Mouse (Mus musculus) intestine, embryonic 14.5 days (tissue): ENCODE results near the gene Adgrg2. TPM values are rescaled to one million over a fixed set of nuclear protein-coding genes. Genes with fewer than 3 reads are reported as not detected.

ENCODE experiments used
- ATAC-seq: fragments of 200-750 bp; cut with Nextera tagmentation; replicated peaks from 2 replicates; pipeline ENCODE4 v1.8.0; 2017; ENCODE audit warnings: low read depth, moderate number of reproducible peaks, moderate TSS enrichment, moderate library complexity; ENCODE audit not compliant: low FRiP score, low TSS enrichment
- DNase-seq: peaks from one replicate; pipeline ENCODE4 v3.0.0-alpha.2; 2018; ENCODE audit warnings: low spot score
- H3K27ac ChIP-seq: fragments of 300-500 bp; sonication (generic); 2 replicates; pipeline ENCODE4 v1.5.1; 2014; ENCODE audit warnings: low read depth, mild to moderate bottlenecking, control low read depth
- H3K27me3 ChIP-seq: fragments of 300-500 bp; sonication (generic); replicated peaks from 2 replicates; pipeline ENCODE4 v1.6.1; 2014; ENCODE audit warnings: low read length, control low read depth; ENCODE audit not compliant: control insufficient read depth, insufficient read depth
- H3K36me3 ChIP-seq: fragments of 300-500 bp; sonication (generic); 2 replicates; pipeline ENCODE4 v1.6.1; 2014; ENCODE audit warnings: low read length, control low read depth; ENCODE audit not compliant: control insufficient read depth, insufficient read depth
- H3K4me1 ChIP-seq: fragments of 300-500 bp; sonication (generic); replicated peaks from 2 replicates; pipeline ENCODE4 v1.6.1; 2014; ENCODE audit warnings: low read length, control low read depth, mixed read lengths; ENCODE audit not compliant: control insufficient read depth, insufficient read depth
- H3K4me2 ChIP-seq: fragments of 300-500 bp; sonication (generic); 2 replicates; pipeline ENCODE4 v1.6.1; 2014; ENCODE audit warnings: low read length
- H3K4me3 ChIP-seq: fragments of 300-500 bp; sonication (generic); 2 replicates; pipeline ENCODE4 v1.5.1; 2014; ENCODE audit warnings: low read depth, low read length, control low read depth, mixed read lengths
- H3K9ac ChIP-seq: fragments of 300-500 bp; sonication (generic); 2 replicates; pipeline ENCODE4 v1.6.1; 2014; ENCODE audit warnings: mild to moderate bottlenecking, low read length
- H3K9me3 ChIP-seq: fragments of 300-500 bp; sonication (generic); 2 replicates; pipeline ENCODE4 v1.6.1; 2016; ENCODE audit warnings: low read length, control low read depth; ENCODE audit not compliant: control insufficient read depth
- WGBS: fragments of 180-500 bp; shearing (Covaris S2); extraction: QIAGEN DNeasy Blood & Tissue Kit; methylation state at CpG from one replicate; pipeline ENCODE4 v1.1.7; 2014; 5-methylcytosine and 5-hydroxymethylcytosine counted together
- polyA plus RNA-seq: library from polyadenylated mRNA; unstranded; fragments of >200 nt; fragmentation: Nextera tagmentation; extraction: Ambion mirVana; gene quantifications from 2 replicates; pipeline ENCODE4 v1.2.1, GENCODE M21; 2014

Gene Adgrg2
- polyA plus RNA-seq, 1 experiment from 2014 or later: 1.1 TPM

DNA sequence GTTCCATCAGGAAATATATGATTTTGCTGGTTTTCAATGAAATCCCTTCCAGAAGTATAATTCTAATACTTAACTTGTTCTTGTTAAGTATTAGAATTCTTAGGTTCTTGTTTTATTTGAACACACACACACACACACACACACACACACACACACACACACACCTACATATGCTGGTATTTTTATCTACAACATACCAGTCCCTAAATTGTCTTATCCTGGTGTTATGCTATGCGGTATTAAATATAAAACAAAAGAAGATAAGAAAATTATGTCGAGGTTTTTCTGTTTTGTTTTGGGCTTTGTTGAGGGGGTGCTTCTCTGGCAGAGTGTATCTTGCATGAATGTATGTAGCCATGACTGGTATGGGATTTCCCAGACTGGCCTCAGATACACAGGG is 99.3 kb downstream of the Adgrg2 start:
- no peak overlapping the region for H3K9ac ChIP-seq
- H3K4me1 ChIP-seq: no peaks in the 10 kb centered on the region
- H3K4me3 ChIP-seq: no peak overlapping the region
- no peaks in the 10 kb centered on the region for H3K9me3 ChIP-seq
- no peaks in the 10 kb centered on the region for H3K27me3 ChIP-seq
- H3K27ac ChIP-seq: no peak overlapping the region
- ATAC-seq (no peak), DNase-seq (no peak)
- WGBS: 84% methylated on average over 2 of the region's 2 CpGs
- H3K36me3 ChIP-seq: no peaks in the 10 kb centered on the region
- no peak overlapping the region for H3K4me2 ChIP-seq

DNA sequence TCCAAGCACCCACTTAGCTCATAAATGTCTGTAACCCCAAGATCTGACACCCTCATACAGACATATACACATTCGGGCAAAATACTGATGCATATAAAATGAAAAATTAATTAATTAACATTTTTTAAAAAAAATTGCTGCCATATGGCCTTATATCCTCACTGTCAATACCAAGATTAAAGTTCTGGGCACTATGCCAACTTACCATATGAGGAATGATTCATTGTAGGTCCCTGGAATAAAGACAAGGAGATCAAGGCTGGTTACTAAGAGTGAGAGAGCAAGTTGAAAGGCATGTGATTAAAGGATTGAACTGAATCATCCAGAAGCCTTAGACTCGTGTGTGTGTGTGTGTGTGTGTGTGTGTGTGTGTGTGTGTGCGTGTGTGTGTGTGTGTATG is 103.8 kb downstream of the Adgrg2 start:
- no peak overlapping the region for H3K9ac ChIP-seq
- H3K4me2 ChIP-seq: no peak overlapping the region
- DNase-seq (no peak), ATAC-seq (no peak)
- H3K27me3 ChIP-seq: peaks cover 5% of the 10 kb centered on the region; the same call in 1 of the 2 replicates
- 61% methylated on average over 3 of the region's 3 CpGs for WGBS
- no peak overlapping the region for H3K4me3 ChIP-seq
- H3K4me1 ChIP-seq: no peaks in the 10 kb centered on the region
- H3K9me3 ChIP-seq: no peaks in the 10 kb centered on the region
- H3K27ac ChIP-seq: no peak overlapping the region
- H3K36me3 ChIP-seq: no peaks in the 10 kb centered on the region

GRCm38 (mm10) chrX:160494921-160495320 is 104.4 kb downstream of the Adgrg2 start:
- no peak overlapping the region for H3K9ac ChIP-seq
- no peaks in the 10 kb centered on the region for H3K4me1 ChIP-seq
- DNase-seq (no peak), ATAC-seq (no peak)
- no peaks in the 10 kb centered on the region for H3K36me3 ChIP-seq
- 69% methylated on average over 6 of the region's 6 CpGs for WGBS
- no peaks in the 10 kb centered on the region for H3K9me3 ChIP-seq
- peaks cover 5% of the 10 kb centered on the region; the same call in 1 of the 2 replicates for H3K27me3 ChIP-seq
- no peak overlapping the region for H3K4me2 ChIP-seq
- H3K4me3 ChIP-seq: no peak overlapping the region
- H3K27ac ChIP-seq: no peak overlapping the region

GRCm38 (mm10) chrX:160496473-160496872 is 106.0 kb downstream of the Adgrg2 start:
- Histone ChIP-seq H3K9me3 (no peaks in the 10 kb centered on the region), H3K4me2 (no peak overlapping the region), H3K4me1 (no peaks in the 10 kb centered on the region), H3K4me3 (no peak overlapping the region), H3K9ac (no peak overlapping the region), H3K36me3 (no peaks in the 10 kb centered on the region), H3K27ac (no peak overlapping the region), H3K27me3 (peaks cover 9% of the 10 kb centered on the region; the same call in 1 of the 2 replicates)
- DNase-seq (no peak), ATAC-seq (no peak)
- 78% methylated on average over 5 of the region's 5 CpGs for WGBS

DNA sequence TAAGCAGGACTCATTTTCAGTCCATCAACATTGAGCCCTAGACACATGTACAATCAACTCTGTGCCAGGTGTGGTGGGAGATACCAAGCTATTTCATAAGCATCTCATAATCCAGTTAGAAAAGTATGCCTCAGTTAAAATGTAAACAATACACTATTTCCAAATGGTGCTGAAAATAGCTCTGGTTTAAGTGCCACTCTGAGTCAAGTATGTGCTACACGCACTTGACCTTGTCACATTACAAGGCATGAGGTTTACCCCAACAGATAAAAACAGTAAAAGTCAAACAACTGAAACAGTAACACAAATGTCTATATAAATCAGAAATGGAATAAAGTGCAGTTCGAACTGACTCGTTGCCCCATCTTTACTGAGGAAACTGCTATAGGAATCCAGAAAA is 110.6 kb downstream of the Adgrg2 start:
- H3K9me3 ChIP-seq: no peaks in the 10 kb centered on the region
- no peak for ATAC-seq
- peaks cover 5% of the 10 kb centered on the region; the same call in 1 of the 2 replicates for H3K4me1 ChIP-seq
- no peak overlapping the region for H3K4me2 ChIP-seq
- no peak overlapping the region for H3K9ac ChIP-seq
- DNase-seq: no peak
- H3K36me3 ChIP-seq: no peaks in the 10 kb centered on the region
- no peak overlapping the region for H3K4me3 ChIP-seq
- no peak overlapping the region for H3K27ac ChIP-seq
- WGBS: 83% methylated on average over 3 of the region's 3 CpGs
- peaks cover 9% of the 10 kb centered on the region; the same call in 1 of the 2 replicates for H3K27me3 ChIP-seq

DNA sequence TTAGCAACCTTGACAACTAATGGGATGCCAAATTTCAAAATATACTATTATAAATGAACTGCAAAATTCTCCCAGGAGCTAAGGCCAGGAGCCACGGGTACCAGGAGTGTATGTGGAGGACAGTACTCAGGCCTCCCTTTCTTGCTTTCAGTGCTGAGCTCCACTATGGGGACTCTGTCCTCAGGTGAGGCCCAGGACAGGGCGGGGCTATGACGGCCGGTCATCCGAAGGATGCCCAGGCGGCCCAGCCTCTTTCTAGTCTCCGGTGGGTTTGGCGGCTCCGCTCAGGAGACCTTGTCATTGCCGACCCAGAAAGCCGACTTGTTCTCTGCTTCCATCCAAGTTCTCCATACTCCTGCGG is 111.2 kb downstream of the Adgrg2 start:
- no peaks in the 10 kb centered on the region for H3K9me3 ChIP-seq
- 21% methylated on average over 11 of the region's 12 CpGs for WGBS
- peak overlapping the region; percentile 40 for H3K4me2 ChIP-seq
- H3K27ac ChIP-seq: no peak overlapping the region
- ATAC-seq (peak; percentile 89), DNase-seq (no peak)
- peak overlapping the region; percentile 58 for H3K9ac ChIP-seq
- H3K4me3 ChIP-seq: peak overlapping the region; percentile 59
- H3K27me3 ChIP-seq: peaks cover 9% of the 10 kb centered on the region; the same call in 1 of the 2 replicates
- peaks cover 5% of the 10 kb centered on the region; the same call in 1 of the 2 replicates for H3K4me1 ChIP-seq
- no peaks in the 10 kb centered on the region for H3K36me3 ChIP-seq

DNA sequence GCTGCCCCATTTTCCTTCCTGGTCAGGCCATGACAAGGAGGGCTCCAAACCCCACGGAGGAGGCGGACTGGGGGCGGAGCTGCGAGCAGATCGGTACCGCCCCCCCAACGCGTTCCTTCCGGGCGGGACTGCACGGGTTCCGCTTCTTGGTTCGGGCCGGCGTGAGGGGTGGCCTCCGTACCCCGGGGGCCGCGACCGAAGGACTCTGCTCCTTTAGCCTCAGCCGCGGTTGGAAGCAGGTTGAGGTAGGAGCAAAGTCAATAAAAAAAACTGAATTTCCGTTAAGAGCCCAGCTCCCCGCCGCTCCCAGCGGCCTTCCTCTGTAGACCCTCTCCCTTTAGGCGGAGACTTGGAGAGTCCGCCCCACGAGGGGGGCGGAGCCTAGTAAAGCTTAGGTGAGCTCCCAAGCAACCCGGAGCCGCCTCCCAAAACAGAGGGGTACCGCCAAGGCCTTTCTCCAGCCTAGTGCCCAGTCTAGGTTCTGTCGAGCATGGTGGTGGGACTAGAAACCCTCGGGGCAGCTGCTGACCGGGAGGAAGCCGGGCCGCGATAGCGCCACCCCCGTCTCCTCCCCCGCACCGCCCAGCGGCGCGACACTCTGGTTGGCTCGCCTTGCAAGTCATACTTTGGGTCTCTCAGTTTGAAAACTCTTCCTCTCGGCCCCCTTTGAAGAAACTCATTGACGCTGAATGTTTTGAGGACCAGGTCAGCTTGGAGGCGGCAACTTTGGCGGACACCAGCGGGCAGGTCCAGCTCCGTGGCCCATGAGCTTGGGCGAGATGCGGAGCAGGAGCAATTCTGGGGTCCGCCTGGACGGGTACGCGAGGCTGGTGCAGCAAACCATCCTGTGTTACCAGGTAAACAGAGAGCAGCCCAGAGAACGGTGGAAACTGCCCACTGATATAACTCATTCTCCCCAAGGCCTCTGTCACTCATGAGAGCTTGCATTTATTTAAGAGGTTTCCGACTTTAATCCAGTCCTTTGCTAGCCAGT is 111.9 kb downstream of the Adgrg2 start, which contains the start of gene Phka2:
Phka2 (plus strand) TSS at position 119 of the 994 bp plus-strand sequence.
- Histone ChIP-seq H3K4me1 (peaks cover 5% of the 10 kb centered on the region; the same call in 1 of the 2 replicates), H3K9ac (peak within 1 kb of the TSS; percentile 58), H3K27me3 (peaks cover 5% of the 10 kb centered on the region; the same call in 1 of the 2 replicates), H3K9me3 (no peaks in the 10 kb centered on the region), H3K4me2 (peak within 1 kb of the TSS; percentile 55), H3K4me3 (peak within 1 kb of the TSS; percentile 59), H3K36me3 (no peaks in the 10 kb centered on the region), H3K27ac (peak within 1 kb of the TSS; percentile 74)
- 12% methylated on average over 60 of the region's 61 CpGs for WGBS
- ATAC-seq (peak; percentile 98), DNase-seq (peak; percentile 90)

DNA sequence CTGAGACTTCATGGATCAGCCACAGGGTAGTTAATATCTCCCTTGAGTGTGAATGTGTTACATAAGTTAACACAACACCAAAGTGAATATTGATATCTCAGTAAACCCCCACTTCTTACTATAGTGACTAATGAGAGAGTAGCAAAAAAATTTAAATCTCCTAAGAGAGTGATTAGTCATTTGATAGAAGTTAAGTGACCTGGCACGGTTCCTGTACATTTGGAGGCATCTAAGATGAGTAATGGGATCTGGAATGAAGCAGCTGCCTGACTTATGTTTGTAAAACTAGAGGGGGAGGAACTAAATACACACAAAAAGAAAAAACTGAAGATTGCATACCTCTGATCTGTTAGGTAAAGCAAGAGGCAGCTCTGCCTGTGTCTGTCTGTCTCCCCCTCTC is 118.6 kb downstream of the Adgrg2 start:
- no peak for DNase-seq
- 50% methylated on average over 1 of the region's 1 CpGs for WGBS
- no peak overlapping the region for H3K4me3 ChIP-seq
- no peaks in the 10 kb centered on the region for H3K4me1 ChIP-seq
- no peaks in the 10 kb centered on the region for H3K9me3 ChIP-seq
- H3K36me3 ChIP-seq: no peaks in the 10 kb centered on the region
- no peak overlapping the region for H3K27ac ChIP-seq
- no peak overlapping the region for H3K9ac ChIP-seq
- no peak for ATAC-seq
- no peak overlapping the region for H3K4me2 ChIP-seq
- H3K27me3 ChIP-seq: no peaks in the 10 kb centered on the region
